Mouse (Mus musculus) embryonic facial prominence, embryonic 15.5 days (tissue): Measurements from ENCODE around the gene Fbll1. TPM values are rescaled to one million over a fixed set of nuclear protein-coding genes. Genes with fewer than 3 reads are reported as not detected.

ENCODE experiments used
- ATAC-seq: fragments of 200-750 bp; cut with Nextera tagmentation; 2 replicates; pipeline ENCODE4 v1.8.0; 2017; ENCODE audit warnings: low read depth, moderate TSS enrichment; ENCODE audit not compliant: insufficient number of reproducible peaks, low FRiP score, low TSS enrichment
- H3K27ac ChIP-seq: fragments of 300-500 bp; sonication (generic); replicated peaks from 2 replicates; pipeline ENCODE4 v1.5.1; 2015; ENCODE audit warnings: mild to moderate bottlenecking, inconsistent platforms
- H3K27me3 ChIP-seq: fragments of 300-500 bp; sonication (generic); 2 replicates; pipeline ENCODE4 v1.6.1; 2015; ENCODE audit warnings: inconsistent platforms
- H3K36me3 ChIP-seq: fragments of 300-500 bp; sonication (generic); 2 replicates; pipeline ENCODE4 v1.6.1; 2015; ENCODE audit warnings: mild to moderate bottlenecking, inconsistent platforms
- H3K4me1 ChIP-seq: fragments of 300-500 bp; sonication (generic); 2 replicates; pipeline ENCODE4 v1.6.1; 2015; ENCODE audit warnings: inconsistent platforms
- H3K4me2 ChIP-seq: fragments of 300-500 bp; sonication (generic); replicated peaks from 2 replicates; pipeline ENCODE4 v1.6.1; 2015; ENCODE audit warnings: mild to moderate bottlenecking, inconsistent platforms
- H3K4me3 ChIP-seq: fragments of 300-500 bp; sonication (generic); replicated peaks from 2 replicates; pipeline ENCODE4 v1.5.1; 2015; ENCODE audit warnings: mild to moderate bottlenecking, inconsistent platforms
- H3K9ac ChIP-seq: fragments of 300-500 bp; sonication (generic); 2 replicates; pipeline ENCODE4 v1.6.1; 2015; ENCODE audit warnings: inconsistent platforms
- H3K9me3 ChIP-seq: fragments of 300-500 bp; sonication (generic); replicated peaks from 2 replicates; pipeline ENCODE4 v1.6.1; 2016; ENCODE audit warnings: inconsistent platforms
- WGBS: fragments of 180-500 bp; shearing (Covaris S2); methylation state at CpG from one replicate; pipeline ENCODE4 v1.1.7; 2015; 5-methylcytosine and 5-hydroxymethylcytosine counted together
- microRNA counts: library from miRNA; unstranded; fragments of <30 nt; microRNA quantifications from one replicate; lab custom pipeline; 2016
- microRNA-seq: library from miRNA; unstranded; fragments of <30 nt; microRNA quantifications from one replicate; pipeline ENCODE4, GENCODE M21; 2016; ENCODE audit warnings: borderline number of aligned reads
- polyA plus RNA-seq: library from polyadenylated mRNA; unstranded; fragments of >200 nt; fragmentation: Nextera tagmentation; extraction: Ambion mirVana; gene quantifications from 2 replicates; pipeline ENCODE4 v1.2.1, GENCODE M21; 2015

The Fbll1 gene
- polyA plus RNA-seq, 1 experiment from 2014 or later: 0.15 TPM

DNA sequence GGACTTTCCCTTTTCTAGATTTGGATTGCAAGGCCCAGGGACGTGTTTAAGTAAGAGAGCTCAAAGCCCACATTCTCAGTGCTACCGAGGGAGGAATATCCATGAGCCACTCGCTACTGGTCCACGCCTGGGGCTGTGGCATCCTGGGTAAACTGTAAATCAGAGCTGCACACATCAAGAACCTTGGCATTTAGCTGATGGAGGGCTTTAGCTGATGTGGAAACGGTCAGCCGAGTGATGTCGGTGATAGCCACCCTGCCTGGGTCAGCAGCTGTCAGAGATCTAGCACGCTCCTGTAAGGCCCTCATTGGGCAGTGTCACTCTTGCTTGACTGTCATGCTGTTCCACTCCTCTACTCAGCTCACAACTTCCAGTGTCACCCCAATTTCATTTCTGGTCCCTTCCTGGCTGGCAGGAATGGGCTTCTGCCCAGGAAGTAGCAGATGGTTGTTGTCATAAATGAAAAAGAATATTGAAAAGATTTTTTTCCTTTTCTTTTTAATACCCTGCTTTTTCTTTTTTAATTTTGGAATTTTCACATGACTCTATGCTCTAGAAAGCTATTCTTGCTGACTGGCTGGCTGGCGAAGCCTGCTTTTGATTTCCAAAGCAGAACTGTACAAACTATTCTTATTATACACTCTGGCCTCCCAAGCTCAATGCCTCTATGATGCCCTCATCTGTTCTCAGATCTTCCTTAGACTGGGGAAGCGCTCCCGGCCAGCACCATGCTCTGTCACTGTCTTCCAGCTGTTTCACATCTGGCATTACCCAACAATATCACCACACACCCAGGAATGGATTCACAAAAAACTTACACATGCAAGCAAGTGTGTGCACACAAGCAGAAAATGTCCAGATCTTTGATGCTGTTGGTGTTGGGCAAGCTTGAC, 42.0 kb downstream of the Fbll1 start:
- H3K9ac ChIP-seq: no peak overlapping the region
- H3K9me3 ChIP-seq: no peaks in the 10 kb centered on the region
- no peak overlapping the region for H3K4me3 ChIP-seq
- no peaks in the 10 kb centered on the region for H3K27me3 ChIP-seq
- no peaks in the 10 kb centered on the region for H3K36me3 ChIP-seq
- ATAC-seq: no peak
- no peaks in the 10 kb centered on the region for H3K4me1 ChIP-seq
- H3K27ac ChIP-seq: no peak overlapping the region; the same call in 1 of the 2 replicates
- no peak overlapping the region for H3K4me2 ChIP-seq
- WGBS: 71% methylated on average over 11 of the region's 11 CpGs

DNA sequence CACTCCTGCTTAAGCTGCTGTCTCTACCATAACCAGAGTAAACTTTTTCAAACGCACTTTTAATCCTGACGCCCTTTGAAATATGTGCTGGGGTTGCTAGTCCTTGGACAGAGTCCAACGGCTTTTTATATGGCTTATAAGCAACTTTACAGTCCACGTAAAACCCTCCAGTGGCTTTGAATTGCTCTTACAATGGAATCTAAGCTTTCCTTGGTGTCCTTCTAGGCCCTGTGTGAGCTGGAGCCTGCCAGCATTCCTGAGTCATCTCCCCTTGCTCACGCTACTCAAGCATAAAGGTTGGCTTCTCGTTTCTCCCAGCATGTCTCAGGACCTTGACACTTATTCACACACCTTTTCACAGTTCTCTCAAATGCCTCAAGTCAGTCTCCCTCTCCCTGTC, 43.1 kb downstream of the Fbll1 start:
- WGBS: 45% methylated on average over 6 of the region's 6 CpGs
- H3K27ac ChIP-seq: no peak overlapping the region
- no peaks in the 10 kb centered on the region for H3K27me3 ChIP-seq
- H3K9me3 ChIP-seq: no peaks in the 10 kb centered on the region
- no peak overlapping the region for H3K4me2 ChIP-seq
- H3K4me1 ChIP-seq: 0 out of 2 replicates have a peak, but pooled peaks cover 2% of the 10 kb centered on the region
- no peak overlapping the region for H3K9ac ChIP-seq
- no peaks in the 10 kb centered on the region for H3K36me3 ChIP-seq
- ATAC-seq: no peak
- H3K4me3 ChIP-seq: no peak overlapping the region

DNA sequence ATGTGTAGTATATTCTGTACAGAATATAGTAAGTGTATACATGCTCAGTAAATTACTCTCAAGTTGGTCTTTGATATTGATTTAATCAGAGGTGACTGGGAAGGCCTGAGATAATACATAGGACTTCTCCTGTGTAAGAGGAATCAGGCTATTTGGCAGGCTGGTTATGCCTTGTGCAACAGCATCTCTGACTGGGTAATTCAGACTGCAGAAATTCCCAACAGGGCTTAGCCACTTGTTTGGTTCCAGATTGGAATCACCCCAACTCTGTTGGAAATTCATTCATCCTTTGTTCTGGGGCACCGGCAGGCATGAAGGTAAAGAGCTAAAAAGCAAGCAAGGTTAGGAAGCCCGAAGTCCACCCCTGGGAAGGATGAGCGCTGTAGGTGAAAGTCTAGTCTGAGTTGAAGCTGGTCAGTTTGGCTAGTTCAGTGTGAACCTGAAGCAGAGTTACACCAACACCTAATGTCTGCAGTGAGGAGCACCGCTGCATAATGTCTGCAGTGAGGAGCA, 43.7 kb downstream of the Fbll1 start:
- 81% methylated on average over 4 of the region's 4 CpGs for WGBS
- Histone ChIP-seq H3K27ac (no peak overlapping the region), H3K27me3 (no peaks in the 10 kb centered on the region), H3K4me3 (no peak overlapping the region), H3K4me1 (0 out of 2 replicates have a peak, but pooled peaks cover 4% of the 10 kb centered on the region), H3K9ac (no peak overlapping the region), H3K4me2 (no peak overlapping the region), H3K36me3 (no peaks in the 10 kb centered on the region), H3K9me3 (no peaks in the 10 kb centered on the region)
- ATAC-seq: no peak

DNA sequence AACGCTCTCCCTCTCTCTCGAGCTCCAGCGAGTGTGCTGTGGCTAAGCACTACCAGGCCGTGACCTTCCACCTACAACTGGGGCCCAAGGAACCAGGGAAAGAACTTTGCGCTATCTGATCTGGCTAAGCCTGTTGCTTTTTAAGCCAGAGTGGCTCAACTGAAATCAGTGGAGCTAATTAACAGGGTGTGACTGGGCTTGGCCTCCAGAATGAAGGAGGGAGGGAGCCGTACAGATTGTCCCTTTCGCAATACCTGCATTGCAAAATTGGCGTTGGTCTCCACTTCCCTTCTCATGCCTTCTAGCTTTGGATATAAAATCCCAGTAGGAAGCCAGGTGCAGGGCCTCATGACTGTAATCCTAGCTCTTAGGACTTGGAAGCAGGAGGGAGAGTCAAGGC, 48.1 kb downstream of the Fbll1 start:
- H3K36me3 ChIP-seq: no peaks in the 10 kb centered on the region
- no peak overlapping the region for H3K4me2 ChIP-seq
- ATAC-seq: no peak
- 0 out of 2 replicates have a peak, but pooled peaks cover 4% of the 10 kb centered on the region for H3K4me1 ChIP-seq
- H3K9me3 ChIP-seq: no peaks in the 10 kb centered on the region
- H3K27ac ChIP-seq: no peak overlapping the region
- H3K9ac ChIP-seq: no peak overlapping the region
- no peak overlapping the region for H3K4me3 ChIP-seq
- WGBS: 54% methylated on average over 8 of the region's 8 CpGs
- H3K27me3 ChIP-seq: no peaks in the 10 kb centered on the region

MicroRNAs within 50 kb of the gene (microRNA counts, 519-probe panel; counts per million panel counts)
- microRNA mmu-miR-103 (lab: Ali Mortazavi, UCI): 3,789 counts per million, percentile 88 among the panel's probes with 10 or more counts

Small RNAs within 50 kb of the gene (microRNA-seq; reads per million reads assigned to microRNA genes)
- 2.2 reads per million, percentile 8 among the genes with 10 or more reads in this experiment for gene Mir103-1

Other genes with a start within 250 kb of the Fbll1 start
- gene Pank3, start 29.4 kb downstream of the Fbll1 start, polyA plus RNA-seq: 13.1 and 14.5 TPM in 2 replicates
- gene Rars, start 35.6 kb upstream of the Fbll1 start, polyA plus RNA-seq: 77.1 and 77.8 TPM in 2 replicates
- gene Wwc1, start 181.6 kb upstream of the Fbll1 start, polyA plus RNA-seq: 6.9 and 7.2 TPM in 2 replicates